Mouse (Mus musculus): ENCODE measurements around the gene Cda.
A peak's percentile ranks its signal among the peaks of the same experiment; 100 is the strongest.

Gene Cda

GRCm38 (mm10) chr4:138304340-138305104 is 63.3 kb downstream of the Cda start, which contains the start of gene Ddost:
Ddost (plus strand) TSS chr4:138304730.
- DNase-seq: peak; percentile 96

GRCm38 (mm10) chr4:138303742-138304141 is 64.0 kb downstream of the Cda start:
- no peak for DNase-seq

GRCm38 (mm10) chr4:138303011-138303410 is 64.8 kb downstream of the Cda start:
- DNase-seq: no peak

GRCm38 (mm10) chr4:138301271-138301780 is 66.5 kb downstream of the Cda start:
- no peak for DNase-seq

GRCm38 (mm10) chr4:138293949-138294550 is 73.7 kb downstream of the Cda start:
- DNase-seq: no peak

- DNase-seq: no peak
Measured at GRCm38 (mm10) chr4:138293261-138293948, 74.4 kb downstream of the Cda start.

GRCm38 (mm10) chr4:138292028-138292427 is 75.8 kb downstream of the Cda start:
- DNase-seq: no peak

GRCm38 (mm10) chr4:138288691-138289090 is 79.1 kb downstream of the Cda start:
- DNase-seq: no peak
